Mouse (Mus musculus): ENCODE measurements around the gene Ebp. TPM values are rescaled to one million over a fixed set of nuclear protein-coding genes. Genes with fewer than 3 reads are reported as not detected.

The Ebp gene
- total RNA-seq, 2 experiments from 2014 or later: 53.5 to 81.8 TPM

DNA sequence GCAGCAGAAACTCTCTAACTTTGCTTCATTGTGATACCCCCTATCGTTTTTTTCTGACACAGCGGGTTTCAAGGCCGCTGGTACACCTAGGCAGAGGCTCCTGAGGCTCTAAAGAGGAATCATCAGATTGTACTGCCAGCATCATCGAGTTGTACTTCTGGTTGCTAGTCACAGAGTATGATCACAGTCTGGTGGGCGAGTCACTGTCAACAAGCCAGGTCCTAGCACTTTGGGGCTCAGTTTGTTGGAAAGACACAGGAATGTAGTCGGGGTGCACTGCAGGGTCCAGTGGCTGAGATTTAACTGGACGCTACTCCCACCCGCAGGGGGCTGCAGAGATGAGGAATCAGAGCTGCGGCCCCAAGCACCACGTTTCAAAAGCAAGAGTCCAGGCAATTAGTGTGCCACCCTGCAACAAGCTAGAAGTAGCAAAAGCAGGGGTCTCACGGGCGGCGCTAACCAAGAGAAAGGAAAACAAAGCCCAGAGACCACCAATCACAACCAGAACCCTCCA, 1.1 kb downstream of the Ebp start:
- ATAC-seq (replicated peaks; ENCODE audit: poor library complexity): no peak

DNA sequence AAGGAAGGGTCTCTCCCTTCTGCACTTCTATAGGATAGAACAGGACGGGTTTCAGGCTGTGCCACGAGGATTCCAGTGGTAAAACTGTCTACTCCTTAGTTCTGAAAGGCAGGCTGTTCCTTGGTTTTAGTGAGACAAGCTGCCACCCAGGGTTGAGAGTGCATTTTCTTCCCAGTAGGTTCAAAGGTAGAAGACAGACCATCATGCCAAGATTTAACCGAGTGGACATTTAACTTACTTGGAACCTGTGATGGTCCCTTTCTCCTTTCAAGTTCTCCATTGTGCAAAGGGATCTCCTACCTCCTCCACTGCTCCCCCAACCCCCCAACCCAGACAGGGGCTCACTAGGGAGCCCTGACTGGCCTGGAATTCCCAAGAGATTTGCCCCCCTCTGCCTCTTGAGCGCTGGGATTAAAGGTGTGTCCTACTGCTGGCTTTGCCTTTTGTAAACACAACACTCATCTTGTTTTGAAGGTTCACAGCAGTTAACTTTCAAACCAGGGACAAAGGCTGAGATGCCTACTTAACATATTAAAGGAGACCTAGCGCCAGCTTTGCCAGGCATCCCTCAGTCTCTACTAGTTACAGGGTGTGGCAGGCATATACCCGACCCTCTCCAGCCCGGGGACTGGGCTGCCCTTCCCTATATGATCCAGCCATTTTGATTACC, 10.3 kb downstream of the Ebp start:
- ATAC-seq (replicated peaks; ENCODE audit: poor library complexity): no peak

DNA sequence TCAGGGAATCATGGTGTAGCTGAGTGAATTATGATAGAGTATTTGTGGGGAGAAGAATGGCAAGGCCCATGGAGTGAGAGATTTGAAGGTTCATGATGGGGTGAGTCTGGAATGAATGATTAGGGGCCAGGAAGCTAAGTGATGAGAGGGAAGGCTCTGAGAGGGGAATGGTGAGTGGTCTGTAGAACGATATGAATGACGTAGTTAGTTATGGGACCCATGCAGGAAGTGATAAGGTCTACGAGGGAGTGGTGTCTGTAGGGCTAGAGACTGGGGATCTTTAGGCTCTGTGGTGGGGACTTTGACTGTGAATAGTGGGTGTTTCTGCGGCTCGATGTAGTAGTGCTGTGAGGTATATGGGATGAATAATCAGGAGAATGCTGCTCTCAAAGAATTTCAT, 13.7 kb downstream of the Ebp start:
- no peak for ATAC-seq (replicated peaks; ENCODE audit: poor library complexity)

DNA sequence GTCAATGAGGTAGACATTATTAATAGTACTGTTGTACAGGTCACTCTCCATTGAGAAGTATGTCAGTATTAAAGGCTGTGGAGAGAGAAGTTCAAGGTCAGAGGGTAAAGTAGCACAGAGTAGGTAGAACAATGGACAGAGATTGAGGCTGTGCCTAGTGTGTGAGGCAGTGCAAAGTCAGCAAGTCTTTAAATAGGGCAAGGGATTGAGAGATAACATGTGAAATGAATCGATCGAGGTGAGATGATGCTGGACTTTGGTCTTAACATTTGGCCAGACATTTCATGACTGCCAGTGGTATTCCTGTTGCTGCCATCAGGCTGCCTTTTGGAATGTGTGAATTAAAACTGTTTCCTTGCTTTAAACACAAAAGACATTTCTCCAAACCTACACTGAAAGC, 14.4 kb downstream of the Ebp start:
- ATAC-seq (replicated peaks; ENCODE audit: poor library complexity): no peak

DNA sequence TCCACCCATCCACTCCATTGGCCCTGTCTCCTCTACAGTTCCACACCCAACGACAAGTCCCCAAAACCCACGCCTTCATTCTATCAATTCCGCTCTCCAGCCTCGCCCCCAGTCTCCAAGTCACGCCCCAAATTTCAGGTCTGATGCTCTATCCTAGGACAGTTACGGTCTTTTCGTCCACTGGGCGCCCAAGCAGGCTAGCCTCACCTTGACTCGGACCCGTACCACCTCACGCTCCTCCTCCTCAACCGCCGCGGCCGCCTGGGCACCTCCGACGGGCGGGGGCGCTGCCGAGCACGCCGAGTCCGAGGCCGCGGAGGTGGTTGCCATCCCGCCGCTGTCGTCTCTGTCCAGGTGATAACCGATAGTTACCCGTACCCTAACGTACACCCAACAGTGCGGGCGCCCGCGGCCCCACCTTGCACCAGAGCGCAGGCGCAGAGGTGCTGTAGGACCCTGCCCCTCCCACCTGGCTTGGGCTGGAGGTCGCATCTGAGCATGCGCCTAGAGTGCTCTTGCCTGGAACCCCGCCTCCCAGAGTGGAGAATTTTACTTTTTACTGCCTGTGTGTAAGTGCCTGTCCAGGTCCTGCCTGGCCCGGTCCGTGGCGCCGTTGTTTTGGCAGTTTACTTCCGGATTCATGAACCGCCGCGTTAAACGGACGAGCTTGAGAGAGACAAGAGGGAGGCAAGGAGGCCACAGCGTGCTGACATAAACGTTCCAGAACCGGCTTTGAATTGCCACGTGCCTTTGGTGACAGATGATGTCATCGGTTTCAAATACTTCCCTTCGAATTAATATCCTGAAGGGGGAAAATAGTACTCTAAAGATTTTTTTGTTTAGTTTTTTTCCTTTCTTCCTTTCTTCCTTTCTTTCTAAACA, 17.6 kb downstream of the Ebp start, which contains the start of gene Tbc1d25:
Gene Tbc1d25 (minus strand): TSS at position 678 of the 882 bp plus-strand sequence.
- ATAC-seq (replicated peaks; ENCODE audit: poor library complexity): peak; percentile 85

DNA sequence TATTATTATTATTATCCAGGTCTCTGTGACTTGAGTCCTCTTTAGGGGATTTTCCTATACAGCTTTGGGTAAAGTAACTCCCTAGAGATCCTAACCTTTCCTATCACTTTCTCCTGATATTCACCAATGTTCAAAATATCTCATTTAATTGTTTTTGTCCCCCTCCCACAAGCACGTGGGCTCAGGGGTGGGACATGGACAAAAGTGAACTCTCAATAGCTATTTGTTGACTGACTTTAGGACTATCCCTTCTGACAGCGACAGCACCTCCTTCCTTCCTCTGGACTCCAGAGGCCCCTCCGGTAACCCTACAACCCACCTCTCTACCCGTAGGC, 18.2 kb downstream of the Ebp start:
- ATAC-seq (replicated peaks; ENCODE audit: poor library complexity): no peak

DNA sequence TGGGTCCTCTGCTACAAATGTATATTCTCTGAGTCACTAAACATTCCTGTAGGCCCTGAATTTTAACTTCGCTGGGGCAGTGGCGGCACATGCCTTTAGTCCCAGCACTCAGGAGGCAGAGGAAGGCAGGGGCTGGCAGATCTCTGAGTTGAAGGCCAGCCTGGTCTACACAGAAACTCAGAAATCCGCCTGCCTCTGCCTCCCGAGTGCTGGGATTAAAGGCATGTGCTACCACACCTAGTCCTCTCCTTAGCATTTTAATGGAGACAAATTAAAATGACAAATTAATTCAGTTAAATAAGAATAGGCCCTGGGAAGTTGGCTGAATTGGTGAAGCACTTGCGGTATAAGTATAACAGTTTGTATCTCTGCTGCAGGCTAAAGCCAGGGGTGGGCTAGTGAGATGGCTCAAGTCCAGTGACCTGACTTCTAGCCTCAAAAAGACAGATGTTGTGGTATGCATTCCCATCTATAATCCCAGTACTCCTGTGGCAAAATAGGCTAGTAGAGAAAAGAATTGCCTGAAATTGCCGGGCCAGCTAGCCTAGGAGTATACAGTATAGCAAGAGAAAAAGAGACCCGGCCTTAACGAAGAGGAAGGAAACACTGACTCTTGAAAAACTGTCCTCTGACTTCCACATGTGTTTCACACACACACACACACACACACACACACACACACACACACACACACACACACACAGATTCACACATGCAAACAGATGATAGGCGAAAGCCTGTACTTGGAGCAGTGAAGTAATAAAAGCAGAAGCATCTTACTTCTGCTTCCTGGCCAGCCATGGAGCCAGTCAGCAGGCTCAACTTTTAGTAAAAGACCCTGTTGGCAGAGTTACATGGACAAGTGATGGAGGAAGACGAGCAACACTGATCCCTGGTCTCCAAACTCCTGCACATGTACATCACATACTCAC, 25.3 kb downstream of the Ebp start:
- ATAC-seq (replicated peaks; ENCODE audit: poor library complexity): peak; percentile 92

DNA sequence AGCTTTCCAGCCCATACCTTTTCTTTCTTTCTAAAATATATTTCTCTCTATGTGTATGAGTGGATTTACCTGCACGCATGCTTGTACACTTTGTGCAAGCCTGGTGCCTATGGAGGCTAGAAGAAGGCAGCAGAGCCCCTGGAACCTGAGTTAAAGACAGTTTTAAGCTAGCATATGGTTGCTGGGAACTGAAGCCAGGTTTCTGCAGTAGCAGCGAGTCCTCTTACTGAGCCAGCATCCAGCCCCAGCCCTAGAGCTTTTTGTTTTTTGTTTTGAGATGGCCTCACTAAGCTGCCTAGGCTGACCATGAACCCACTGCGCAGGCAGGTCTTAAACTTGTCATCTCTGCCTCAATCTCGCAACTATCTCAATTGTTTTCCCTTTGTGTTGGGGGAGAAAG, 28.8 kb downstream of the Ebp start:
- ATAC-seq (replicated peaks; ENCODE audit: poor library complexity): no peak

DNA sequence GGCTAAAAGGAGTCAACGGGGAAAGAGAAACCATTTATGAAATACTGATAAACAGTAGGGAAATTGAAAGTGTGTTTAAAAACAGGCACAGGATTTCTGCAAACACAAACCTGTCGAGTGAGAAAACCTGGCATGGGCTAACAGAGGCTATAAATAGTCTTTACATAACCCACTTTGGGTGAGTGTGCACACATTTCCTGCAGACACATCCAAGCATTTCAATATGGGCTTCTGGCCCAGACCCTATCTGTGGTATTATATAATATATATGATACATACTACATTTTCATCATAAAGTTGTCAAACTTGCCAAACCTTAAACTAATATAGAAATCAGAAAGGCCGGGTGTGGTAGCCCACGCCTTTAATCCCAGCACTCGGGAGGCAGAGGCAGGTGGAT, 30.2 kb downstream of the Ebp start:
- ATAC-seq (replicated peaks; ENCODE audit: poor library complexity): no peak

DNA sequence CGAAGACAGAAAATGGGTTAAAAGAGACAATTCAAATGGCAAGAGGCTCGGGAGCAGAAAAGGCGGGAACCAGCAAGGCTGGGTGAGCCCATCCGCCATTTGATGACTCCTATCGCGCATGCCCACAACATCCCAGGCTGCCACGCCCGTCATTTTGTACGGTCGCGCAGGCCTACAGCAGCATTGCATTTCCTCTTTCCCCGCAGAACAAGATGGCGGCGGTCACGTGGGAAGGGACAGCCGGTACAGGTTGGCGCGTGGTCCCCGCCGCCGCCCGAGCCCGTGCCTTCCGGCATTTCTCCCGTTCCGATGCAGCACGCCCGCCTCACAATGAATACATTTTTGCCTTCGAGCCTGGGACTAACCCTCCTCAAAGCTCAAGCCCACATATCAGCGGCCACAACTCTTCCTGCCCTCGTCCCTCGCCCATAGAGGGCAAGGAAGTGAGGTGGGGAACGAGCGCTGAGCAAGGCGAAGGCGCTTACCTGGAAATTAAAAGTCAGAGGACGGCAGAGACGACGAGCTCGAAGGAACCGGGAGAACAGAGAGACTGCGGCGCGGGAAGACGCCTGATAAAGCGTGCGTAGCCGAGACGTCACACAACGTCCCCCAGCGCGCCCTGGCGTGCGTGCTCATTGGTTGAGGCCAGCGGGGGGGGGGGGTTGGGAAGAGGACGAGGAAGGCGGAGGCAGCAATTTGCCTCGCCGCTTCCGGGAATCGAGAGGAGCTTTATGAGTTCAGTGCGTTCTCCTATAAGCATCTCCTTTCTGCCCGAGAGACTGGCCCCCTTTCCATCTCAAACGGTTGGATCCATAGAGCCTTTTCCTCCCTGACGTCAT, 47.9 kb downstream of the Ebp start, which contains the start of gene Rbm3:
Gene Rbm3 (minus strand): TSS at position 728 of the 839 bp plus-strand sequence.
- ATAC-seq (replicated peaks; ENCODE audit: poor library complexity): peak; percentile 85

DNA sequence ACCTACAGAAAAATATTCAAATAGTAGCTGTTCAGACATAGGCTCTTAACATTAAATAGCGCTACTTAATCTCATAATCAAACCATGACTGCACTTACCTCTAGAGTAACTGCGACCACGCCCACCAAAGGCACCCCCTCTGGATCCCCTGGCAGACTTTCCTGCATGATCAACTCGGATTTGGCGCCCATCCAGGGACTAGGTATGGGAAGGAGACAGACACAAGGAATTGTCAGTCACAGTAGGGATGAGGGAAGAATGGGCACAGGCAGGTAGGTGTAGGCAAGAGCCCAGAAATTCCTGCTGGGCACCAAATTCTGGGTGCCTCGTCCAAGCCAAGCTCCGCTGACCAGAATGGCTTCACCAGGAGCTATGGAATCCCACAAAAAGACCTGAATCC, 49.6 kb downstream of the Ebp start:
- ATAC-seq (replicated peaks; ENCODE audit: poor library complexity): no peak

DNA sequence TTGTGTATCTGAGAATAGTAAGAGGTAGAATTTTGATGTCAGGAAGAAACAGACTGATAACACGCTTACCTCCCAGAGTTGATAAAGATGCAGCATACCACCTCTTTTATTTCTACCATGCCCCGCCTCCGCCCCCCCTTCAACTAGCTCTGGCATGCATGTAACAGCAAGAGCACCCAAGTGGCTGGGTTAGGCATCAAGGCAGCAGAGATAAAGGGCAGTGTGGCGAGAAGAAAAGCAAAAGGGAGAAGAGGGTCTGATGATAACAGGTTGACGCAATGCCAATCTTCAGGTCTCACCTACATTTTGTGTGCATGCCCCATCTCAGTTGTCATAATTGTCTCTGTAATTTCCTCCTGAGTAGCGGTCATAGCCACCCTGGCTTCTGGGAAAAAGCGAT, 50.4 kb downstream of the Ebp start:
- ATAC-seq (replicated peaks; ENCODE audit: poor library complexity): peak; percentile 20

DNA sequence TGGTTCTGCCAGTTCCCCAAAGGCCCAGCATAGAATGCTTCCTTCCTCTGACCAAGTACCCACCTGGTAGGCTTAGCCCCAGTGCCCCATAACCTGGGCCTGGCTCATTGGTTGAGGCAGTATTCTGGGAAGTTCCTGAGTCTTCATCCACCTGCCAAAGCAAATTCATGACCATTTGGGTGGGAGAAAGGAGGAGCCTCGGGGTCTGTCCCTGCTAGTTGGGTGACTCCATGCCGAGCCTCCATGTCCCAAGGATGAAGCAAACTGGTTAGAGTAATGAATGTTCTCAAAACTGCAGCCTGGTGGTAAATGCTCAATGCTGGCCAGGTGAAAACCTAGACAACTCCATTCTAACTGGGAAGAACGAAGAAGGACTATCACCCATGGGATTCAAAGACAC, 52.3 kb downstream of the Ebp start:
- no peak for ATAC-seq (replicated peaks; ENCODE audit: poor library complexity)

DNA sequence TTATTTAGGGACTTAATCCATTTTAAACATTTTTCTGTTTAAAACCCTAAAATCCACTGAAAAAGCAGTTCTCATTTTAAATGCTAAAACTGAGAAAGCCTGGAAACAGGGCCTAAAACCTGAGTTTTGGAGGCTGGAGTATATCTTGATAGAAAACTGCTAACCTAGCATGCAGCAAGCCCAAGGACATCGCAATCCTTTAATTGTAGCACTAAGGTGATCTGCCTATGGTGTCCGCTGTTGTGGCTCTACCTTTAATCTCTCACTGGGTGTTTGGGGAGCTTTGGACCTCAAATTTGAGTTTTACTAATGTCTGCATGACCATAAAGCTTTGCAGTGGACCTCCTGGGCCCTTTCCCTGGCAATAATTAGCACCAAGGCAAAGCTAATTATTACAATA, 52.9 kb downstream of the Ebp start:
- no peak for ATAC-seq (replicated peaks; ENCODE audit: poor library complexity)

DNA sequence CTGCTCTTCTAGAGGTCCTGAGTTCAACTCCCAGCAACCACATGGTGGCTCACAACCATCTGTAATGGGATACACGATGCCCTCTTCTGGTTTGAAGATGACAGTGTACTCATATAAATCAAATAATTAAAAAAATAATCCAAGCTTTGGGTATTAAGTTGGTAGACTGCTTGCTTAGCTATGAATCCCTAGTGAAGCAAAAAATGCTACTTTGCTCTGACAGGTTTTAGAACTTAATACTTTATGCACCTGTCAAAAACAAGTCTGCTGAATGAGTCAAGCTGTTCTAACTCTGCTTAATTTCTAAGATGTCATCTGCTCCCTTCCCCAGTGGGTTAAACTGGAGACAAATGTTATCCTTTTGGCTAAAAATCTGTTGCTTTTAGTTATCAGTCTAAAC, 53.8 kb downstream of the Ebp start:
- no peak for ATAC-seq (replicated peaks; ENCODE audit: poor library complexity)

DNA sequence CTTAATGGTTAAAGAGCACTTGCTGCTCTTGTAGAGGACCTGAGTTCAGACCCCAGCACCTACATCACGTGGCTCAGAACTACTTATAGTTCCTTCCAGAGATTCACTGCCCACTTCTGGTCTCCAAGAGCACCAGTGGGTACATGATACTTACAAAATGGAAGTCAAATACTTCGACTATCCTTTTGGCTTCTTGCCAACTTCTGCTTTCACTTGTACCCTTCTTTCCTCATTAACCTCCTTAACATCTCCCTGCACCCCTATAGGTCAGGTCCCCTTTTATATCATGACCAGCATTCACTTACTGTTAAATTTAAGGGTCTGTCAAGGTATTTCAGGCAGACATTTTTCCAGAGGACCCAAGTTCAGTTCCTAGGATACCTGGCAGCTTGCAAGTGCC, 57.4 kb downstream of the Ebp start:
- no peak for ATAC-seq (replicated peaks; ENCODE audit: poor library complexity)
